Mouse (Mus musculus): Measurements from ENCODE around the gene Adh7. TPM values are rescaled to one million over a fixed set of nuclear protein-coding genes. Genes with fewer than 3 reads are reported as not detected.

Adh7 gene
- 0.27 and 0.37 TPM in 2 replicates for polyA plus RNA-seq (2015; fragmentation: Nextera tagmentation; extraction: Ambion mirVana)

GRCm38 (mm10) chr3:138217631-138218264 is at the start of gene Adh7:
Gene Adh7 (plus strand): TSS chr3:138217760.
- 58% methylated on average over 10 of the region's 10 CpGs for WGBS (ENCODE audit: insufficient replicate concordance)
- Histone ChIP-seq H3K36me3 (ENCODE audit: control insufficient read depth, insufficient read depth) (no peaks in the 10 kb centered on the region), H3K27ac (ENCODE audit: low read length) (no peak within 1 kb of the TSS), H3K4me1 (ENCODE audit: control insufficient read depth, low read depth, low read length) (no peaks in the 10 kb centered on the region), H3K9ac (ENCODE audit: low read depth, low read length) (no peak within 1 kb of the TSS), H3K27me3 (ENCODE audit: control insufficient read depth, insufficient read depth, low read depth, low read length) (no peaks in the 10 kb centered on the region), H3K4me3 (ENCODE audit: low read depth, low read length) (no peak within 1 kb of the TSS), H3K9me3 (replicated peaks; ENCODE audit: control insufficient read depth, low read length) (no peaks in the 10 kb centered on the region), H3K4me2 (ENCODE audit: low read depth, low read length) (no peak within 1 kb of the TSS)
- no peak for ATAC-seq (ENCODE audit: low read depth)

GRCm38 (mm10) chr3:138173291-138173690 is 44.3 kb upstream of the Adh7 start:
- Histone ChIP-seq H3K9ac (ENCODE audit: low read depth, low read length) (no peak overlapping the region), H3K27ac (ENCODE audit: low read length) (no peak overlapping the region), H3K4me1 (ENCODE audit: control insufficient read depth, low read depth, low read length) (no peaks in the 10 kb centered on the region), H3K27me3 (ENCODE audit: control insufficient read depth, insufficient read depth, low read depth, low read length) (no peaks in the 10 kb centered on the region), H3K4me3 (ENCODE audit: low read depth, low read length) (no peak overlapping the region), H3K4me2 (ENCODE audit: low read depth, low read length) (no peak overlapping the region), H3K36me3 (ENCODE audit: control insufficient read depth, insufficient read depth) (no peaks in the 10 kb centered on the region), H3K9me3 (replicated peaks; ENCODE audit: control insufficient read depth, low read length) (no peaks in the 10 kb centered on the region)
- no peak for ATAC-seq (ENCODE audit: low read depth)
- 72% methylated on average over 10 of the region's 10 CpGs for WGBS (ENCODE audit: insufficient replicate concordance)

GRCm38 (mm10) chr3:138175551-138175950 is 42.0 kb upstream of the Adh7 start:
- no peaks in the 10 kb centered on the region for H3K27me3 ChIP-seq (ENCODE audit: control insufficient read depth, insufficient read depth, low read depth, low read length)
- ATAC-seq (ENCODE audit: low read depth) = no peak
- H3K4me3 ChIP-seq (ENCODE audit: low read depth, low read length) = no peak overlapping the region
- no peaks in the 10 kb centered on the region for H3K9me3 ChIP-seq (replicated peaks; ENCODE audit: control insufficient read depth, low read length)
- no peaks in the 10 kb centered on the region for H3K36me3 ChIP-seq (ENCODE audit: control insufficient read depth, insufficient read depth)
- H3K27ac ChIP-seq (ENCODE audit: low read length) = no peak overlapping the region
- WGBS (ENCODE audit: insufficient replicate concordance) = 69% methylated on average over 6 of the region's 6 CpGs
- no peaks in the 10 kb centered on the region for H3K4me1 ChIP-seq (ENCODE audit: control insufficient read depth, low read depth, low read length)
- no peak overlapping the region for H3K4me2 ChIP-seq (ENCODE audit: low read depth, low read length)
- H3K9ac ChIP-seq (ENCODE audit: low read depth, low read length) = no peak overlapping the region

- Histone ChIP-seq H3K4me3 (ENCODE audit: low read depth, low read length) (no peak overlapping the region), H3K4me1 (ENCODE audit: control insufficient read depth, low read depth, low read length) (no peaks in the 10 kb centered on the region), H3K9me3 (replicated peaks; ENCODE audit: control insufficient read depth, low read length) (no peaks in the 10 kb centered on the region), H3K27ac (ENCODE audit: low read length) (no peak overlapping the region), H3K27me3 (ENCODE audit: control insufficient read depth, insufficient read depth, low read depth, low read length) (no peaks in the 10 kb centered on the region), H3K36me3 (ENCODE audit: control insufficient read depth, insufficient read depth) (no peaks in the 10 kb centered on the region), H3K4me2 (ENCODE audit: low read depth, low read length) (no peak overlapping the region), H3K9ac (ENCODE audit: low read depth, low read length) (no peak overlapping the region)
- WGBS (ENCODE audit: insufficient replicate concordance) = 58% methylated on average over 2 of the region's 2 CpGs
- ATAC-seq (ENCODE audit: low read depth) = no peak
Observed at GRCm38 (mm10) chr3:138182019-138182418, 35.5 kb upstream of the Adh7 start.

- Histone ChIP-seq H3K27ac (ENCODE audit: low read length) (no peak overlapping the region), H3K4me2 (ENCODE audit: low read depth, low read length) (no peak overlapping the region), H3K9me3 (replicated peaks; ENCODE audit: control insufficient read depth, low read length) (no peaks in the 10 kb centered on the region), H3K36me3 (ENCODE audit: control insufficient read depth, insufficient read depth) (no peaks in the 10 kb centered on the region), H3K9ac (ENCODE audit: low read depth, low read length) (no peak overlapping the region), H3K4me3 (ENCODE audit: low read depth, low read length) (no peak overlapping the region), H3K27me3 (ENCODE audit: control insufficient read depth, insufficient read depth, low read depth, low read length) (no peaks in the 10 kb centered on the region), H3K4me1 (ENCODE audit: control insufficient read depth, low read depth, low read length) (no peaks in the 10 kb centered on the region)
- ATAC-seq (ENCODE audit: low read depth) = no peak
- 71% methylated on average over 7 of the region's 7 CpGs for WGBS (ENCODE audit: insufficient replicate concordance)
Observed at GRCm38 (mm10) chr3:138183371-138183770, 34.2 kb upstream of the Adh7 start.

GRCm38 (mm10) chr3:138185290-138185689 is 32.3 kb upstream of the Adh7 start:
- ATAC-seq (ENCODE audit: low read depth) = no peak

GRCm38 (mm10) chr3:138185995-138186930 is 31.3 kb upstream of the Adh7 start:
- Histone ChIP-seq H3K27me3 (ENCODE audit: control insufficient read depth, insufficient read depth, low read depth, low read length) (no peaks in the 10 kb centered on the region), H3K36me3 (ENCODE audit: control insufficient read depth, insufficient read depth) (no peaks in the 10 kb centered on the region)
- 80% methylated on average over 26 of the region's 26 CpGs for WGBS (ENCODE audit: insufficient replicate concordance)

More at GRCm38 (mm10) chr3:138185290-138185689, 32.3 kb upstream of the Adh7 start:
- Histone ChIP-seq H3K27me3 (ENCODE audit: control insufficient read depth, insufficient read depth, low read depth, low read length) (no peaks in the 10 kb centered on the region), H3K4me3 (ENCODE audit: low read depth, low read length) (no peak overlapping the region), H3K27ac (ENCODE audit: low read length) (no peak overlapping the region), H3K9me3 (replicated peaks; ENCODE audit: control insufficient read depth, low read length) (no peaks in the 10 kb centered on the region), H3K4me2 (ENCODE audit: low read depth, low read length) (no peak overlapping the region), H3K9ac (ENCODE audit: low read depth, low read length) (no peak overlapping the region), H3K4me1 (ENCODE audit: control insufficient read depth, low read depth, low read length) (no peaks in the 10 kb centered on the region), H3K36me3 (ENCODE audit: control insufficient read depth, insufficient read depth) (no peaks in the 10 kb centered on the region)
- WGBS (ENCODE audit: insufficient replicate concordance) = 59% methylated on average over 4 of the region's 4 CpGs

GRCm38 (mm10) chr3:138192260-138192659 is 25.3 kb upstream of the Adh7 start:
- Histone ChIP-seq H3K27ac (ENCODE audit: low read length) (no peak overlapping the region), H3K27me3 (ENCODE audit: control insufficient read depth, insufficient read depth, low read depth, low read length) (no peaks in the 10 kb centered on the region), H3K9ac (ENCODE audit: low read depth, low read length) (no peak overlapping the region), H3K36me3 (ENCODE audit: control insufficient read depth, insufficient read depth) (no peaks in the 10 kb centered on the region), H3K4me1 (ENCODE audit: control insufficient read depth, low read depth, low read length) (no peaks in the 10 kb centered on the region), H3K4me3 (ENCODE audit: low read depth, low read length) (no peak overlapping the region), H3K9me3 (replicated peaks; ENCODE audit: control insufficient read depth, low read length) (no peaks in the 10 kb centered on the region), H3K4me2 (ENCODE audit: low read depth, low read length) (no peak overlapping the region)
- no peak for ATAC-seq (ENCODE audit: low read depth)
- 57% methylated on average over 7 of the region's 7 CpGs for WGBS (ENCODE audit: insufficient replicate concordance)

More at GRCm38 (mm10) chr3:138185995-138186930, 31.3 kb upstream of the Adh7 start:
- Histone ChIP-seq H3K4me3 (ENCODE audit: low read depth, low read length) (no peak overlapping the region), H3K4me2 (ENCODE audit: low read depth, low read length) (no peak overlapping the region), H3K4me1 (ENCODE audit: control insufficient read depth, low read depth, low read length) (no peaks in the 10 kb centered on the region), H3K9ac (ENCODE audit: low read depth, low read length) (no peak overlapping the region), H3K27ac (ENCODE audit: low read length) (no peak overlapping the region), H3K9me3 (replicated peaks; ENCODE audit: control insufficient read depth, low read length) (no peaks in the 10 kb centered on the region)
- no peak for ATAC-seq (ENCODE audit: low read depth)

Measured in liver, embryonic 16.5 days (tissue).